Mouse (Mus musculus): ENCODE measurements around the gene Wipf2.

Gene Wipf2

DNA sequence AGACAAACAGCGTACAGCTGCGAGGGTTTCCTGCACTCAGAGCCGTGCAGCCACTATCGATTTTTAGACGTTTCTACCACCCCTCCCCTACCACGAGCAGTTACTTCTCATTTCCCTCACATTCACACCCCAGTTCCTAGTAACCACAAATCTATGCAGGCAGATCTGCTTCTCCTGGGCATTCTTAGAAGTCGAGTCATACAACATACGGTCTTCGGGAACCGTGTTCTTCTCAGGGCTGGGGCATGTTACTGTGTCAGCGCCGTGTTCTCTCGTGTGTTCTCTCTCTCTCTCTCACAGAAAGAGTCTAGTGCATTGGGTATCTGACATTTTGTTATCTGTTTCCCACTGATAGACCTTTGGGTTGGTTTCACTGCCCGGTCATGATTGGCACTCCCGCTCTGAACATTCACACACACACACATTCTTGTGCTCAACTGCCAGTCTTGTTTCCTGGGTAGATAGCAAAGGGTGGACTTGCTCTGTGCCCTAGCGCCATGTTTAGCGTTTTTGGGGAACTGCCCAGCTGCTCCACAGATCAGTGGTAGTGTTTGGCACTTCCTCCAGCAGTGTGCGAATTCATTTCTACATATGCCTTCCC lies 84.6 kb downstream of the Wipf2 start:
- no peak for DNase-seq

DNA sequence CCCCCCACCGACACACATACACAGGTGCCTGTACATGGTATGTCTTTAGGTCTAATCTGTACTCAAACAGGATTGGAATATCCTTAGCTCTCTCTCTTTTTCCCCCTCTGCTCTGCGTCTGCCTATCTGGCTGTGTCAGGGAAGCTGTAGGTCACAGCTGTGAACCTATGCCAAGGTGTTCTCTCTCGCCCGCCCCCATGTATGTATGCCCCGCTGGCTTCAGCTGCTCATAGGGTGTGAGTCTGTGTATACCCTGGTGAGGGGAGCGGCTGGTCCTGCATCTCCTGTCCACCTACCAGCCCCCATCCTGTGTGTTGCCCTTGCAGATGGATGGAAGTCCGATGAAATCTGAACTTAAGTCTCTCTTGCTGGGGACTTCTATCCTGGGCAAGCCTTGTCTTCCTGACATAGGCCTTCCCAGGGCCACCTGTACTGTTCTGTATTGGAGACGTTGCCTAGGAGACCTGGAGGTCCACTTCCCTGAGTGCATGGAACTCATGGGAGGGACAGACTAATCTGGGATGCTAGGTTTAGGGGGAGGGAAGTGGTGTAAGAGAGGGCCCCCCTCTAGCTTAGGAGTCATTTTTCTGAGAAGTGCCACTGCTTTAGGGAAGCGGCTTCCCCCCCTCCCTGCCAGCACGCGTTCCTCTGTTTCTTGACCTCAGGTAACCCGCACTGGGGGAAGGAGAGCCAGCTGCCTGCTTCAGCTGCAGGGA lies 86.0 kb downstream of the Wipf2 start:
- no peak for DNase-seq

DNA sequence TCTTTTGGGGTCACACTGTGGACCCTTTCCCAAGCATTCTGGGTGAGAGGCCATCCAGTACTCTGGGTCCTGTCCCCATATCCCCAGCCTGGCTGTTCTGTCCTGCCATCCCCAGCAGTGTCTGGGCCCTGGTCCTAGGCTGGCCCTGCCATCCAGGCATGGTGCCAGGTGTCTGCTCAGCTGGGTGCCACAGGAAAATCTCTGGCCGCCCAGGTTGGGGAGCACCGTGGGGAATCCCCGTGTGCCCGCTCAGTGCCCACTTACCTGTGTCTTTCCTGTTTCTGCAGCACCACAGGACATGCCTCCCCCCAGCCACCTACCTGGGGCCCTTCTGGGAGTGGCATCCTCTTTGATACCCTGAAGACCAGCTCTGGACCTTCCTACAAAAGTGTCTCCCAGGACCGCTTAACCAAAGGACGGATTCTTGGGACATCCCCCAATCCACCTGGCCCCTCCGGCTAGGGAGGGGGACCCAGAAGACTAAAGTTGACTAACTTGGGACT lies 86.6 kb downstream of the Wipf2 start:
- peak; percentile 69 for DNase-seq

DNA sequence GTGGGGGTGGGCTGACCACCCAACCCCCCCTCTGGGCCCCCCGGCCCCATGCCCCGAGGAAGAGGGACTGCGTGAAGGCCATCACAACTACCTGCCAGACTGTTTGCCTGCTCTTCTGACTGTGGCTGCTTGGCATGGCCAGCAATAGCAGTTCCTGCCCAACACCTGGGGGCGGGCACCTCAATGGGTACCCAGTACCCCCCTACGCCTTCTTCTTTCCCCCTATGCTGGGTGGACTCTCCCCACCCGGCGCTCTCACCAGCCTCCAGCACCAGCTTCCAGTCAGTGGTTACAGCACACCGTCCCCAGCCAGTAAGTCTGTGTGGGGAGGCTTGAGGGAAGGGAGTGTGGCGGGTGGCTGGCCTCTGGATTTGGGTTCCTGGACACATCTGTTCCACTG lies 87.0 kb downstream of the Wipf2 start:
- DNase-seq, result no peak

DNA sequence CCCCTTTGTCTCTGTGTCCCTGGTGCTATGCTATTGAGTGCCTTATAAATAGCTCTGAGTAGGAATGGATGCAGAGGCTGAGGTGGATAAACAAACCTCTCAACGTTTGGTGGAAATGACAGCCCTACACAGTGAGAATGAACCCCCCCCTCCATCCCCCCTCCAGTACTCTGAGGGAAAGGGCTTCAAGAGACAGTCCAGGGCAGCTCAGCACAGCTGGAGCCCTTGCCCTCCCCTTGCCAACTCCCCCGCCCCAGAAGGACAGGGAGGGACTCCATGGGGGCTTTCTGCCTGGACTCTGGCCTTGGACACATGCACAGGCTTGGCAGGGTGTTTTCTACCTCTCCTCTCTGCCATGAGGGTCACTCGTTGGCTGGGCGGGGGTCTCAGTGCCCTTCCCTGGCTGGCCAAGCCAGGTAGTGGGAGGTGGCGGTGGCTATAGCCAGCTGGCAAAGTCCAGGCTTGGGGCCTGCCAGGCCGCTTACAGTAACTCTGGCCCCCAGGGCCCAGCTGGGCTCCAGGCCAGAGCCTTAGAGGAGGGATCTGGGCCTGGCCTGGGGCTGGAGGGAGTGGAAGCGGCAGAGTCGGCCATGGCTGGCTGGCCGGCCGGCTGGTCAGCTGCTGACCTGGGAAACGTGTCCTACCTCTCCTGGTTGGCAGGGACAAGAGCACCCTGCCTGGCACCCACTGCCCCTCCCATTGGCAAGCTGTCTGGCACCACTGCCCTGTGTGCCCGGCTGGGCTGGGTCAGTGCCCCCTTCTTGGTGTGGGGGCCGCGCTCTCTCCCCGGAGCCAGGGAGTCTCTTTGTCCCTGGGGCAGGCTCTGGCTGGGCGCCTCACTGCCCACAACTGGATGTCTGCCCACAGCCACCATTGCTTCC lies 87.8 kb downstream of the Wipf2 start:
- peak; percentile 75 for DNase-seq

DNA sequence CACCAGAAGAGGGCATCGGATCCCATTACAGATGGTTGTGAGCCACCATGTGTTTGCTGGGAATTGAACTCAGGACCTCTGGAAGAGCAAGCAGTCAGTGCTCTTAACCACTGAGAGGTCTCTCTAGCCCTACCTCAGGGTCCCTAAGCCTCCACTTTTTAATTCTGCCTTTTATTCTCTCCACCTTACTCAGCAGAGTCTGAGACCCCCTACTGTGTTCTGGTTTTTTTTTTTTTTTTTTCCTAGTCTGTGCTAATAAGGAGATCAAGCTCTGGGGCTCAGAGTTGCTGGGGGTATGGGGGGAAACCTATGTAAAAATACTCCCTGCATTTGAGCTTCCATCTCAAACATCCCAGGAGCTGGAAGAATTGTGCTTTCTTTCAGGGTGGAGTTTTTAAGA lies 88.7 kb downstream of the Wipf2 start:
- DNase-seq, result no peak

DNA sequence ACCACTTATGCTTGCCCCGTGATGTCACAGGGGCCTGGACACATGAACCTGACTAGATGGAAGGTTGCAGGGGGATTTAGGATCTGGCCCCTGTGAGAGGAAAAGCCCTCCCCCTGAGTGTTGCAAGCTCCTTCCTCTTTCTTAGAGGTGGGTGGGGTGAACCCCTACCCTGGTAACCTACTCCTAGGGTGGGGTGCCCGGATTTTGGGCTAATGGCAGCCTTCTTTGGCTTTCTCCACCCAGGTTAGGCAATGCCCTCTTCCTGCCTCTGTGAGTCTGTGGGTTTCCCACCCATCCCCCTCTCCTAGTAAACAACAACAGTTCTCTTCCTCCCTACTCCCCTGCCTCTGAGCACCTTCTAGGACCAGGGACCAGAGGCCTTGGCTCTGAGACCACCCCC lies 89.3 kb downstream of the Wipf2 start:
- DNase-seq, result no peak

DNA sequence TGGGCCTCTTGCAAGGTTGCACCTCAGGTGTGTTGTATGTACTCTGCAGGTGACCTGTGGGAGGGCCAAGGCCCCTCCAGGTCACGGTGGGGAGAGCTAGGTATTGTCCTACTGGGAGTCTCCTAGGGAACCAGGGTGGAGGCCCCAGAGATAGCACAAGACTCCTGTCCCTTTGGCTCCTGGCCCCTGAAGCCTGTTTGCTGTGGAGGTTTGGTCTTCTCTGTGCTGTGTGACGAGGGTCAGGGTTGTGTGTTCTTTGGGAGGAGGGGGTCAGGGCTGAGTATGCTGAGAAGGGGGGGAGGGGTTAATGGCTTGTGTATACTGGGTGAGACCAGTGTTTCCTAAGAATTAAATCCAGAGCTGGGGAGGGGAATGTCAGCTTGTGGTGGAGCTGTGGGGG lies 89.9 kb downstream of the Wipf2 start:
- no peak for DNase-seq

DNA sequence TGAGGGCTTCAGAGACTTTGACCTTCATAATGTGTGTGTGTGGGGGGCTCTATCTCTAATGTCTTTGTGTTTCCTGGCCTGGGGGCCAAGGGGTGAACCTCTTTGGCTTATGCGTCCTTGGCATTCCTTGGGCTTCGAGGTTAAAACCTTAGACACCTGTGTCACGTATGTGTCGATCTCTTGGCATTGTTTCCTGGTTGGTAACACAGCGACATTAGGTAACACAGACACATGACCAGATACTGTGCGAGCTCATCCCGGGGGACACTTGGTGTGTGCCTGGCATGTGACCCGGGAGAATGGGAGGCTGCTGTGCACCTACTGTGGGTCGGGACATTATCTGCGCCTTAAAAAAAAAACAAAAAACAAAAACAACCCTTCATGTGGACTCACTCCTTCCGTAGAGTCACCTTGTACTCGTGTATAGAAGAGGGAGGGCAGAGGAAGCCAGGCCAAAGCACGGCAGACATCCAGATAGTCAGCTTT lies 90.4 kb downstream of the Wipf2 start:
- DNase-seq, result no peak

DNA sequence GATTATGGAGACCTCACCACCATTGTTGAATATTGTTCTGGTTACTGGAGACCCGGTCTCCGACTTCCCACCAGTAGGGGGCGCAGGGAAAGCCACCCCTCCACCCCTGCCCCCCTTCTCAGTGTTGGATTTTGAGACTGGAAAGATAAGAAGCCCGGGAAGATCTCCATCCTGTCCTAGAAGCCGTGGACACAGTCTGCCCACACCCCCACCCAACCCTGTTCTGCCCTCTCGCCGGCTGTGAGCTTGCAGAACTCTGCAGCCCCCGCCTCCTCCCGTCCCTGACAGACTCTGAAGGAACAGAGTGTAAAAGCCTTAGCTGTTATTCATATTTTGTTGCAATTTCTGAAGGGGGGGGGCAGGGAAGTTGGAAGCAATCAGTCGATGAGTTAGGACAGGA lies 90.9 kb downstream of the Wipf2 start:
- no peak for DNase-seq
